Mouse (Mus musculus) testis, adult 2 months (tissue): ENCODE results near the gene Krt20.

Experiments used
- CTCF ChIP-seq: fragments of 200-500 bp; IDR thresholded peaks from 2 replicates; pipeline ENCODE4 v1.5.1; 2012; ENCODE audit warnings: low read depth, mild to moderate bottlenecking, inconsistent platforms, low read length, moderate library complexity; ENCODE audit not compliant: control insufficient read depth, insufficient read depth, insufficient replicate concordance
- POLR2A ChIP-seq: fragments of 200-500 bp; IDR thresholded peaks from 2 replicates; pipeline ENCODE4 v1.6.1; 2012; ENCODE audit warnings: low read depth, mild to moderate bottlenecking, inconsistent platforms, low read length, moderate library complexity; ENCODE audit not compliant: control insufficient read depth

- no peak for TF ChIP-seq CTCF
- TF ChIP-seq POLR2A: no peak
Measured at GRCm38 (mm10) chr11:99472405-99472804, 34.5 kb upstream of the Krt20 start.
